Mouse (Mus musculus) forebrain, embryonic 11.5 days (tissue): Measurements from ENCODE around the gene Tuft1. TPM values are rescaled to one million over a fixed set of nuclear protein-coding genes. Genes with fewer than 3 reads are reported as not detected.
"Not testable (repeated sequence)": the region's sequence is repeated elsewhere in the genome, so short reads cannot be mapped to it uniquely, and the experiment has no call there.

ENCODE experiments used
- ATAC-seq: fragments of 200-750 bp; cut with Nextera tagmentation; replicated peaks from 2 replicates; pipeline ENCODE4 v1.8.0; 2017; ENCODE audit warnings: moderate TSS enrichment; ENCODE audit not compliant: low FRiP score
- DNase-seq: peaks from one replicate; pipeline ENCODE4 v3.0.0-alpha.2; 2017; ENCODE audit warnings: low spot score
- H3K27ac ChIP-seq: fragments of 300-500 bp; sonication (generic); 2 replicates; pipeline ENCODE4 v1.5.1; 2014; ENCODE audit warnings: low read depth, low read length
- H3K27me3 ChIP-seq: fragments of 300-500 bp; sonication (generic); 2 replicates; pipeline ENCODE4 v1.6.1; 2014; ENCODE audit warnings: mild to moderate bottlenecking, low read length, mixed read lengths; ENCODE audit not compliant: control insufficient read depth, insufficient read depth
- H3K36me3 ChIP-seq: fragments of 300-500 bp; sonication (generic); 2 replicates; pipeline ENCODE4 v1.6.1; 2014; ENCODE audit warnings: mild to moderate bottlenecking, low read length, moderate library complexity, mixed read lengths; ENCODE audit not compliant: control insufficient read depth, insufficient read depth
- H3K4me1 ChIP-seq: fragments of 300-500 bp; sonication (generic); replicated peaks from 2 replicates; pipeline ENCODE4 v1.6.1; 2014; ENCODE audit warnings: low read length, mixed read lengths; ENCODE audit not compliant: control insufficient read depth, insufficient read depth
- H3K4me2 ChIP-seq: fragments of 300-500 bp; sonication (generic); 2 replicates; pipeline ENCODE4 v1.6.1; 2014; ENCODE audit warnings: low read depth, mild to moderate bottlenecking, low read length, moderate library complexity, mixed read lengths; ENCODE audit not compliant: severe bottlenecking
- H3K4me3 ChIP-seq: fragments of 300-500 bp; sonication (generic); 2 replicates; pipeline ENCODE4 v1.5.1; 2014; ENCODE audit warnings: low read depth, low read length
- H3K9ac ChIP-seq: fragments of 300-500 bp; sonication (generic); 2 replicates; pipeline ENCODE4 v1.6.1; 2014; ENCODE audit warnings: low read length
- H3K9me3 ChIP-seq: fragments of 300-500 bp; sonication (generic); 2 replicates; pipeline ENCODE4 v1.6.1; 2016; ENCODE audit warnings: low read length, mixed read lengths; ENCODE audit not compliant: control insufficient read depth
- WGBS: fragments of 180-500 bp; shearing (Covaris S2); extraction: QIAGEN DNeasy Blood & Tissue Kit; methylation state at CpG from one replicate; pipeline ENCODE4 v1.1.7; 2014; 5-methylcytosine and 5-hydroxymethylcytosine counted together
- polyA plus RNA-seq: library from polyadenylated mRNA; unstranded; fragments of >200 nt; fragmentation: Nextera tagmentation; extraction: Ambion mirVana; gene quantifications from 2 replicates; pipeline ENCODE4 v1.2.1, GENCODE M21; 2014

The Tuft1 gene
- polyA plus RNA-seq, 1 experiment from 2014 or later = 3.8 TPM

DNA sequence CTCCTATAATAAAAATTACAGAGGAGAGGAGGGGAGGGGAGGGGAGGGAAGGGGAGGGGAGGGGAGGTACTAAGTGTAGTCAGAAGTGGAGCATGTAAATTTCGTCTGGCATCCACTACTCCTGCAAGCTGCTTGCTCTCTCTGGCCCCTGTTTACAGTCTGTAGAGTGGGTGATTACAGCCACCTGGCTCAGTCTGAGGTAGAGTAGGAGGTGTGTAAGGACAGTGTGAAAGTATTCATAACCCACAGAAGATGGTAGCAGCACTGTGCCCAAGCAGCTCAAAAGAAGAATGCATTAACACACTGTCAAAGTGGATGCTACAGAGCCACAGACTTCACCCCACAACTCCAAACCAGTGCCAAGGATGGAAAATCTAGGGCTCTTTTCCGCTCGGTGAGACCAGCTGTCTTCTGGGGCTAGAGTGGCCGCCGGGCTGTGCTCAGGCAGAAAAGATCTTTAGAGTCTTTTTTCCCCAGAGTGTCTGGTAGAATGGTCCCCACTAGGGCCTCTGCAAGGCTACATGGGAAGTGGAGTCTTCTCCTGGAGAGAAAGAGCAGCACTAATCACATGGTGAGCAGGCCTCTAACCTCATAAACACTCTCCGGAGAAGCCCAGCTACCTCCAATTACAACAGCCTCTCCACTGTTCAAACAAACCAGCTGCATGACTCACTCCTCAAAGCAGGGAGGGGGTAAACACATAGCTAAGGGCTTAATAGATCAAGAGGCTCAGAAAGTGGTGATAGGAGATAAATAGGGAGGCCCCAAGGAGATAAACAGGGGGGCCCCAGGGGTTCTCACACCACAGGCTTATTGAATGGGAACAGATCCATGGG is 9.7 kb downstream of the Tuft1 start:
- Histone ChIP-seq H3K27ac (no peak overlapping the region), H3K9ac (no peak overlapping the region), H3K4me3 (no peak overlapping the region), H3K4me2 (no peak overlapping the region), H3K27me3 (no peaks in the 10 kb centered on the region), H3K4me1 (peaks cover 6% of the 10 kb centered on the region; the same call in 1 of the 2 replicates), H3K9me3 (no peaks in the 10 kb centered on the region), H3K36me3 (no peaks in the 10 kb centered on the region)
- ATAC-seq (no peak; the same call in 1 of the 2 replicates), DNase-seq (no peak)
- 49% methylated on average over 6 of the region's 6 CpGs for WGBS

DNA sequence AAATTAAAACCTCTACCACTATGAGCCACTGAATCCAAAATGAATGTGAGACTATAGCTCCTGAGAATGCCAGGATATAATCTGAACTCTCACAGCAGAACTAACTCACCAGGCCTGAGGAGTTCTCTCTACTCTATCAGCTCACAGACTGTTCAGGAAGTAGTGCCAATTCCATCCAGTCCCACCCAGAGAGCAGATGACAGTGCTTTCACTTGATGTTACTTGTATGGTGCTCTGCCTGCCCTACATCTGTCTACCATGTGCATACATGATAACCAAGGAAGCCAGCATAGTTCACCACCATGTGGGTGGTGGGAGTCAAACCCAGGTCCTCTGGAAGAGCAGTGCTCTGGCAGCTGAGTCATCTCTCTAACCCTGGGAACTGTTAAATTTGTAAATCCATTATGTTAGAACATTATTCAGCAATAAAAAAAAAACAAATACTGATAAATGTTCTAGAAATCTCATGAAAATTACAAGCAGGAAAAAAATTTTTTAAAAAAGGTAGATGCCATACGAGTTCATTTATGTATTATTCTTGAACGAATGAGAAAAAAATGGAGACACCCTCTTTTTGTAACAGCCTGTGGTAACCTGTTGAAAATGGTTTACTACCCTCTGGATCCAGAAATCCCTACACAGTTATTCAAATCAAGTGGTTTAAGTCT is 16.0 kb downstream of the Tuft1 start, which contains the start of gene Gm10972:
Gene Gm10972 (plus strand): TSS at position 618 of the 668 bp plus-strand sequence.
- not testable (repeated sequence) for H3K27ac ChIP-seq, H3K4me3 ChIP-seq, DNase-seq, H3K4me2 ChIP-seq, H3K4me1 ChIP-seq, H3K9ac ChIP-seq, H3K36me3 ChIP-seq, H3K9me3 ChIP-seq, H3K27me3 ChIP-seq, ATAC-seq
- 80% methylated on average over 2 of the region's 2 CpGs for WGBS

DNA sequence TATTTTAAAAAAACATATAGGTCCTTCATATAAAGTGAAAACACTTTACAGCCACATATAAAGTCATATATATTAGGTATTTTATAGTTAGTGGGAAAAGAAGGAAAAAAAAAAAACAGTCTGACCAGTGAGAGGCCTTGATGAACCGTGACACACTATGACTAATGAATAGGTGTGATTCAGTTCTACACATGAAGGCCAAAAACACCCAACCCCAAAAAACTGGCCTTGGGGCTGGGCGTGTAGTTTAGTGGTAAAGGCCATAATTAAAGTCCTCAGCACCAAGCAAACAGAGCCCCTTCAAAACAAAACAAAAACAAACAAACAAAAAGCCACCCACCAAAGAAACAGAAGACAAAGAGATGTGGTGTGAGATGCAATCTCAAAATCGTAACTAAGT is 28.8 kb downstream of the Tuft1 start:
- no peaks in the 10 kb centered on the region for H3K4me1 ChIP-seq
- H3K27me3 ChIP-seq = no peaks in the 10 kb centered on the region
- H3K9me3 ChIP-seq = no peaks in the 10 kb centered on the region
- H3K36me3 ChIP-seq = no peaks in the 10 kb centered on the region
- H3K4me2 ChIP-seq = no peak overlapping the region
- WGBS = 79% methylated on average over 3 of the region's 3 CpGs
- H3K4me3 ChIP-seq = no peak overlapping the region
- ATAC-seq = no peak
- no peak overlapping the region for H3K9ac ChIP-seq
- DNase-seq = peak; percentile 5
- no peak overlapping the region for H3K27ac ChIP-seq

DNA sequence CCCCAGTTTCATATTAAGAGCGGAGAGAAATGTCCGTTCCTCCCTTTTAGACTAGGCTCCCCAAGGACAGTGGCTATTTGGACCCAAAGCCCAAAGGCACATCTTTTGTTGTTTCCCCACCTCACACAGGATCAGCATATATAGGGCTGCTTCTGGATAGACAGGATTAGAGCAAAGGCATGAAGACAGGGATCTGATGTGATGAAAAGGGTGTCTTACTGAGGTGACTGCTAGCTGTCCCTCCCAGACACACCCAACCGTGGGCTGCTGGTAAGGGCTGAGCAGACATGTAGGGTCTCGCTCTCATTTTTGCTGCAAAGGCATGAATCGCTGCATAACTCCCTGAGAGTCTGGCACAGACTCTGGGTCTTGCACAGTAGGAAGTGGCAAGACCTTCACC is 30.0 kb downstream of the Tuft1 start:
- H3K9ac ChIP-seq = no peak overlapping the region
- no peak overlapping the region for H3K4me2 ChIP-seq
- no peaks in the 10 kb centered on the region for H3K4me1 ChIP-seq
- H3K4me3 ChIP-seq = no peak overlapping the region
- ATAC-seq (no peak), DNase-seq (peak; percentile 2)
- H3K27me3 ChIP-seq = no peaks in the 10 kb centered on the region
- WGBS = 87% methylated on average over 5 of the region's 5 CpGs
- H3K9me3 ChIP-seq = no peaks in the 10 kb centered on the region
- H3K36me3 ChIP-seq = no peaks in the 10 kb centered on the region
- no peak overlapping the region for H3K27ac ChIP-seq

DNA sequence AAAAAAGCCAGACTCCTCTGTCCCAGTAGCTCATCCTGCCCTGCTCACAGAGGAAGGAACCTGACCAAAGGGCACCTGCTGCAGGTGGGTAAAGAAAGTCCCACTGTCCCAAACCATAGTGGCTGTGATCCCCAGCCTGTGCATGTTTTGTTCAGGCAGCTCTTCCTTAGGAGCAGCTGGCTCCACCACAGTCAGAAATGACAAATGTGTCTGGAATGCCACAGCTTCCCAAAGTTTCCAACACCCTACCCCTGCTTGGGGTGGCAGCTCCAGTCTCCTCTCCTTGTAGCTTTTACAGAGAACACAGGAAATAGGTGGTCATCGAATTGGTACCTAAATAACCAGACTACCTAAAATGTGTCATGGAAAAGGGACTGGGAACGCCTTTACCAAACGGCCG is 34.4 kb downstream of the Tuft1 start:
- no peak overlapping the region for H3K27ac ChIP-seq
- no peaks in the 10 kb centered on the region for H3K27me3 ChIP-seq
- H3K4me1 ChIP-seq = no peaks in the 10 kb centered on the region

DNA sequence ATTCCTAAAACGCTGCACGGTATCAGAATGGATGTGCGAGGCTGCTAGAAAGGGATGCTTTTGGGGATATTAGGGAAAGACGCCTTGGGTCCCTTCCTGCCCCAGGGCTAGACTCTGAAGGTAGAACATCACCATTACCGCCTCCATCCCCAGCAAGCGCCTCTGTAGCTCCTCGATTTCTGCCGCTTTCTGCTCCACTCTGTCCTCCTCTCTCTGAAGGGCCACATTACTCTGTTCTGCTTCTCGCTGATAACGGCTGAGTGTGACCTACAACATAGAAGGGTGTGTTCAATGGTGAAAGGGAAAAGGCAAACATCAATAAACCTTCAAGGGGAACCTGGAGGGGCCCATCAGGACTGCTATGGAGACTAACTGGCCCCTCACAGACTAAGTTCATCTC is 36.1 kb downstream of the Tuft1 start:
- Histone ChIP-seq H3K4me2 (no peak overlapping the region), H3K27ac (no peak overlapping the region), H3K27me3 (no peaks in the 10 kb centered on the region), H3K4me3 (no peak overlapping the region), H3K9me3 (no peaks in the 10 kb centered on the region), H3K9ac (no peak overlapping the region), H3K36me3 (no peaks in the 10 kb centered on the region), H3K4me1 (no peaks in the 10 kb centered on the region)
- 94% methylated on average over 10 of the region's 10 CpGs for WGBS
- ATAC-seq (no peak), DNase-seq (no peak)

More for the DNA sequence above, 34.4 kb downstream of the Tuft1 start:
- Histone ChIP-seq H3K36me3 (no peaks in the 10 kb centered on the region), H3K9me3 (no peaks in the 10 kb centered on the region), H3K9ac (no peak overlapping the region), H3K4me2 (no peak overlapping the region), H3K4me3 (no peak overlapping the region)
- ATAC-seq (no peak), DNase-seq (no peak)
- 91% methylated on average over 4 of the region's 4 CpGs for WGBS

DNA sequence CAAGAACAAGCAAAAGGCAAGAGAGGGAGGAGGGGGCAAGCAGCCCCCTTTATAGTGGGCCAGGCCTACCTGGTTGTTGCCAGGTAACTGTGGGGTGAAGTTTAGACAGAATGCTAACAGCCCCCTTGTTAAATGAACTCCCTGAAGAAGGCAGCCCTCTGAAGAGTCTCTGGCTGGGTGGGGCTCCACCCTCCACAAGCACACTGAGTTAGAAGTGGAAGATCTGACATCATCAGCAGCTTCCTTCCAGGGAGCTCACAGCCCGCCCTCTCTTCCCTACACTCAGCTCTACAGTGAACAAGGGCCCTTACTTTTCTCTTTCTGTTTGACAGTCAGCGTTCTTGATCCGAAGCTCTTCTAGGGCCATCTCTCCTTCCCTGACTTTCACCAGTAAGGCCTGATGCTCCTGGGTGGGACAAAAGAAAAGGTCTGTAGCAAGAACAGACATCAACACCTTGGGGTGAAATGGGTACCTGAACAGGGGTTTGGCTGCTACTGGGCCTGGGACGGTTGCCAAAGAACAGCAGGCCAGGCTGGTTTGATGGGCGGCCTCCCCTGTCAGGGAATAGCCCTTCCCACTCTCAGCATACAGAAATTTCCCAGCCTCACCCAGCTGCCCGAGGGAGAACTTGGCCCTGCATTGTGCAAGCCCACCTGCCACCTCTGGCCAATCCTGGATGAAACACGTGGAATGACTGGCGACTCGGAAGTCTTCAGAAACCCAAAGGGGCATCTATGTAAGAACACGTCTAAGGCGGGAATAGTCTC is 36.7 kb downstream of the Tuft1 start:
- no peak overlapping the region for H3K27ac ChIP-seq
- no peak for ATAC-seq
- DNase-seq = no peak
- no peaks in the 10 kb centered on the region for H3K4me1 ChIP-seq
- H3K27me3 ChIP-seq = no peaks in the 10 kb centered on the region
- WGBS = 89% methylated on average over 11 of the region's 11 CpGs
- H3K9ac ChIP-seq = no peak overlapping the region
- H3K4me2 ChIP-seq = no peak overlapping the region
- no peaks in the 10 kb centered on the region for H3K36me3 ChIP-seq
- no peak overlapping the region for H3K4me3 ChIP-seq
- no peaks in the 10 kb centered on the region for H3K9me3 ChIP-seq

DNA sequence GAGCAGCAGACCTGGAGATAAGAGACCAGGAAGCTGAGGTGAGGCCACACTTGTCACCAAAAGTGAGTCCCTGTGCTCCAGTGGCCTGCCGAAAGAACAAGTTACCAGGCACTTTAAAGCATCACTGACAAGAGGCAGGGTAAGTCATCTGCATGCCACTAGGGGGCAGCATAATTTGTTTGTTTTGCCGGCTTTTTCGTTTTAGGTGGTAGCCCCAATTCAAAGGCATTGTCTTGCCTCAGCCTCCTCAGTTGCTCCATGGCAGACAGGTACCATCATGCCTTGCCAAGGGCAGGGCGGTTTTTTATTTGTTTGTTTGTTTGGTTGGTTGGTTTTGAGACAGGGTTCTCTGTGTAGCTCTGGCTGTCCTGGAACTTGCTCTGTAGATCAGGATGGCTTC is 42.0 kb downstream of the Tuft1 start:
- ATAC-seq (no peak), DNase-seq (no peak)
- no peak overlapping the region for H3K4me3 ChIP-seq
- no peaks in the 10 kb centered on the region for H3K9me3 ChIP-seq
- H3K4me1 ChIP-seq = no peaks in the 10 kb centered on the region
- H3K27ac ChIP-seq = no peak overlapping the region
- no peaks in the 10 kb centered on the region for H3K27me3 ChIP-seq
- H3K9ac ChIP-seq = no peak overlapping the region
- H3K4me2 ChIP-seq = no peak overlapping the region
- H3K36me3 ChIP-seq = no peaks in the 10 kb centered on the region
- 59% methylated on average over 4 of the region's 4 CpGs for WGBS
